Mouse (Mus musculus): ENCODE measurements around the gene Rnase9.

- TF ChIP-seq GATA1 (IDR thresholded peaks at IDR 0.05; ENCODE audit: borderline replicate concordance, low read length) (no peak), FLI1 (IDR thresholded peaks at IDR 0.05; ENCODE audit: low read length) (no peak)
Measured at GRCm38 (mm10) chr14:51023457-51023856, 18.2 kb downstream of the Rnase9 start.
